Mouse (Mus musculus) heart, postnatal 0 days (tissue): Measurements from ENCODE around the gene Hgfac.

Experiments
- CTCF ChIP-seq: IDR thresholded peaks from 2 replicates; pipeline ENCODE4 v1.5.1; 2016; ENCODE audit warnings: antibody characterized with exemption, control low read depth, low read depth
- EP300 ChIP-seq: IDR thresholded peaks from 2 replicates; pipeline ENCODE4 v1.6.1; 2016; ENCODE audit warnings: antibody characterized with exemption, low read depth

DNA sequence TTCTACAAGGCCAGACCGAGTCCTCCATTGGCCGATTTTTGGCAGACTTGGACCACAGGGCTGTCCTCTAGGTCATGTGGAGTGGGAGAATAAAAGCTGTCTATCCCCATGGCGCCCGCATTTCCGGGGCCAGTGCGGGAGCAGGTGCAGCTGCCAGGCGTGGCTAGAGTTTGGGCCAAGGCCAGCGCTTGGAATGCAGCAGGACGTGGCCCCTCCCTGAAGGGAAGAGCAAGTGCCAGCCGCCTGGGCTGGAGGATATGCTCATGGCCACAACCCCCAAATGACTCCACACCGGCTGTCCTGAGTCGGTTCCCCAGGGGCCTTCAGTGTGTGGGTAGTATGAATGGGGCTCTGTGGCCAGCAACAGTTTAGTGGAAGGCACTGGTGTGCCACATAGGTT lies 13.8 kb downstream of the Hgfac start:
- TF ChIP-seq CTCF = no peak
- TF ChIP-seq EP300 = no peak
